In the genomic region with DNA sequence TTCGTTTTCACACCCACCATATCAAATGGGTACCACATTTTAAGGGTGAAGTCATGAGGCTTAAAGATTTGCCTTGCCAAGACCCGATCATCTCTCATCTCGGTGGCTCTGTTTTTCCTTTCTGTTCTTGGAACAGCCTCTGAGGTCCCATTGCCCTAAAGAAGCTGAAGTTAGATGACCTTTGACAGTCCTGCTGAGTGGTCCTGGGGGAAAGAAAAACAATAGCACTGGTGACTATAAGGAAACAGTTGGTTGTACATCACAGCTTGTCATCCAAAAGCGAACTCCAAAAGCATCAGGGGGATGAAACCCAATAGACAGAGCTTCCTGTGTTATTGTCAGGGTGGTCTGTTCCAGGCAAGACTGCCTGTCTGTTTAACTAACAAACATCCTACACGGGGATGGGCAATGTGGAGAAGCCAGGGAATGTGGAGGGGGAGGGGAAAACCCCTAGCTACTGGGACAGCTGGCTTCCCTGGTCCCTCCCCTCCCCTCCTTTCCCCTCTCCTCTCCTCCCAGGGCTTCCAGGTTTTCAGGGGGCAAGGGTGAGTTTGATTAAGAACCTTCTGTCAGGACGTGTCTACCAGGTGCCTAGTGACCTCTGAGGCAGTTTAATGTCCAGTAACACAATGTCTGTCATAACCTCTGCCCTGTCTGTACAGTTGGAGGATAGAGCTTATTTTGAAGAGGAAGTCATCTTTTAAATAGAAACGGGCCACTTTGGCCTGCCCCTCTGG, we compare ENCODE assay signal across 10 mouse cellular contexts. TPM values are rescaled to one million over a fixed set of nuclear protein-coding genes. Genes with fewer than 3 reads are reported as not detected.
DNase-seq lines count a peak whose midpoint lies in the region; ATAC-seq lines count a peak whose summit lies in the region.
"Had no signal": no experiment of that assay in that cellular context is flagged by ENCODE, and none has a peak within 500 bp of the region (broad histone marks: within the 10 kb centered on the region; RNA-seq: fewer than 3 reads in every experiment).

No protein-coding gene starts in this region.

- H3K4me3 ChIP-seq in neural tube, embryonic 15.5 days (replicated peaks), result no peak overlapping the region
- no peak overlapping the region for H3K4me3 ChIP-seq in intestine, embryonic 15.5 days (replicated peaks)
- H3K4me3 ChIP-seq in liver, embryonic 12.5 days, result no peak overlapping the region

- H3K36me3 ChIP-seq in neural tube, embryonic 15.5 days, result no peaks in the 10 kb centered on the region
- H3K36me3 ChIP-seq in intestine, embryonic 15.5 days, result no peaks in the 10 kb centered on the region
- H3K36me3 ChIP-seq in liver, embryonic 12.5 days, result no peaks in the 10 kb centered on the region
- H3K36me3 ChIP-seq: G1E had no signal

- peak; percentile 40 for DNase-seq in neural tube, embryonic 10.5 days (ENCODE audit: extremely low spot score, low spot score)
- peak; percentile 66 for DNase-seq in yolk sac, embryonic 10.5 days (ENCODE audit: low spot score)
- DNase-seq in layer of hippocampus, adult 11-12 months (ENCODE audit: low spot score), result no peak
- no peak for DNase-seq in frontal cortex, postnatal 36 days (ENCODE audit: low spot score in 2 of 2)
- DNase-seq in cerebellum, adult 8-10 months, result no peak
- DNase-seq: thymus, adult 2 months had no signal

- H3K9ac ChIP-seq in neural tube, embryonic 15.5 days (replicated peaks), result no peak overlapping the region
- no peak overlapping the region for H3K9ac ChIP-seq in intestine, embryonic 15.5 days
- no peak overlapping the region for H3K9ac ChIP-seq in liver, embryonic 12.5 days

- no peak overlapping the region for H3K27ac ChIP-seq in neural tube, embryonic 15.5 days (replicated peaks)
- H3K27ac ChIP-seq in intestine, embryonic 15.5 days, result peak overlapping the region; percentile 33; the same call in 1 of the 2 replicates
- H3K27ac ChIP-seq in liver, embryonic 12.5 days, result no peak overlapping the region

- WGBS in neural tube, embryonic 15.5 days, result 56% methylated on average over 7 of the region's 7 CpGs
- 30% methylated on average over 7 of the region's 7 CpGs for WGBS in intestine, embryonic 15.5 days
- WGBS in liver, embryonic 12.5 days (ENCODE audit: insufficient replicate concordance), result 22% methylated on average over 7 of the region's 7 CpGs

- ATAC-seq in neural tube, embryonic 15.5 days (ENCODE audit: low FRiP score), result no peak
- ATAC-seq in intestine, embryonic 15.5 days, result peak; percentile 67
- peak; percentile 35; the same call in 1 of the 2 replicates for ATAC-seq in liver, embryonic 12.5 days

- no peaks in the 10 kb centered on the region for H3K27me3 ChIP-seq in neural tube, embryonic 15.5 days (replicated peaks)
- no peaks in the 10 kb centered on the region for H3K27me3 ChIP-seq in intestine, embryonic 15.5 days (replicated peaks)
- H3K27me3 ChIP-seq in liver, embryonic 12.5 days (replicated peaks), result no peaks in the 10 kb centered on the region

- peaks cover 10% of the 10 kb centered on the region; the same call in 1 of the 2 replicates for H3K4me1 ChIP-seq in neural tube, embryonic 15.5 days
- H3K4me1 ChIP-seq in intestine, embryonic 15.5 days (replicated peaks), result 0 out of 2 replicates have a peak, but pooled peaks cover 4% of the 10 kb centered on the region
- H3K4me1 ChIP-seq in liver, embryonic 12.5 days, result no peaks in the 10 kb centered on the region

- no peaks in the 10 kb centered on the region for H3K9me3 ChIP-seq in neural tube, embryonic 15.5 days (replicated peaks)
- H3K9me3 ChIP-seq in intestine, embryonic 15.5 days, result no peaks in the 10 kb centered on the region
- H3K9me3 ChIP-seq in liver, embryonic 12.5 days (replicated peaks), result no peaks in the 10 kb centered on the region
- H3K9me3 ChIP-seq: G1E had no signal

- no peak overlapping the region for H3K4me2 ChIP-seq in neural tube, embryonic 15.5 days
- H3K4me2 ChIP-seq in intestine, embryonic 15.5 days (replicated peaks), result no peak overlapping the region
- H3K4me2 ChIP-seq in liver, embryonic 12.5 days, result no peak overlapping the region

RNA-seq across cellular contexts. Expression of a gene that starts 27.5 kb away (rescaled TPM):
- polyA plus RNA-seq in neural tube, embryonic 15.5 days (2015; fragmentation: Nextera tagmentation; extraction: Ambion mirVana), result 29.8 and 45.8 TPM in 2 replicates
- polyA plus RNA-seq in intestine, embryonic 15.5 days (2015; fragmentation: Nextera tagmentation; extraction: Ambion mirVana), result 59.6 and 64.8 TPM in 2 replicates
- polyA plus RNA-seq in liver, embryonic 12.5 days (2016; fragmentation: Nextera tagmentation; extraction: Ambion mirVana), result 5.1 and 5.3 TPM in 2 replicates
- polyA plus RNA-seq: G1E had no signal

RNA-seq across cellular contexts. Expression of a gene that starts 33.5 kb away (rescaled TPM):
- 9.5 and 9.6 TPM in 2 replicates for polyA plus RNA-seq in neural tube, embryonic 15.5 days (2015; fragmentation: Nextera tagmentation; extraction: Ambion mirVana)
- 4.2 and 4.4 TPM in 2 replicates for polyA plus RNA-seq in intestine, embryonic 15.5 days (2015; fragmentation: Nextera tagmentation; extraction: Ambion mirVana)
- polyA plus RNA-seq in liver, embryonic 12.5 days (2016; fragmentation: Nextera tagmentation; extraction: Ambion mirVana), result 0.05 and 0.11 TPM in 2 replicates
- polyA plus RNA-seq: G1E had no signal

Comparison
In these comparisons a context has a peak if more than half of its experiments do, and no peak if none do; other contexts are left out.
1. DNase-seq: peak in neural tube, embryonic 10.5 days (single experiment) and yolk sac, embryonic 10.5 days (single experiment); none in layer of hippocampus, adult 11-12 months (single experiment), frontal cortex, postnatal 36 days (0 of 2) and cerebellum, adult 8-10 months (single experiment).